ENCODE assay signal across 8 mouse cellular contexts in the genomic region with DNA sequence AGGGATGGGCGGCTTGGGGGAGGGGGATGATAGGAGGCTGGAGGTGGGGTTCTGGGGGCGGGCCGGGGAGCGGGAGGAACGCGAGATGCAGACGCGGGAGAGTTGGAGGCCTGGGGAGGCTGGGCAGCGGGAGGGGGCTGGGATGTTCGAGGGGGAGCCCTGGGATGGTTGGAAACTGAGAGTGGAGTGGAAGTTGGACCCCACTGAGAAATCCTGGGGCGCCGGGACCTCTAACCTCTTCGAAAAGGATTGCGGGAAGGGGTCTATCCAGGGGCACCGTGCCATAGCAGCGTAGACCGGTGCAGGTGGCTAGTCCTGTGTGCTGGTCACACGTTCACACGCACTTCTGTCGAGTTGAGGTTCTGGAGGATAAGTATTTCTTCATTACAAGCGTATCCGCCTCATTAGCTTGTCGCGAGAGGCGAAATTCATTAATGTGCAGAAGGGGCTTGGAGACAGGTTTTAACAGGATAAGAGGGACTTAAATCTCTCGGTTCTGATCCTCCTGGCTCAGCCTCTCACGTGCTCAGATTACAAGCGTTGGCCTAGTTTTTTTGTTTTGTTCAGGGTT. TPM values are rescaled to one million over a fixed set of nuclear protein-coding genes. Genes with fewer than 3 reads are reported as not detected.
DNase-seq lines count a peak whose midpoint lies in the region; ATAC-seq and TF ChIP-seq lines count a peak whose summit lies in the region.

No protein-coding gene starts in this region.

- peak; percentile 16 for ATAC-seq in heart, embryonic 15.5 days (replicated peaks; ENCODE audit: insufficient number of reproducible peaks, insufficient read depth, low FRiP score, low read depth)
- peak; percentile 27 for ATAC-seq in intestine, embryonic 16.5 days
- peak; percentile 31 for ATAC-seq in neural tube, embryonic 14.5 days (ENCODE audit: low read depth)

- H3K79me2 ChIP-seq in CH12.LX (replicated peaks; ENCODE audit: control insufficient read depth, extremely low read depth, insufficient read depth, poor library complexity, severe bottlenecking), result no peaks in the 10 kb centered on the region; the same call in 1 of the 2 replicates

- peak overlapping the region; percentile 70 for H3K4me3 ChIP-seq in heart, embryonic 15.5 days
- H3K4me3 ChIP-seq in CH12.LX (replicated peaks in 1 of 3; ENCODE audit: low read depth in 2 of 3, low read length in 2 of 3, poor library complexity in 1 of 3), result peak overlapping the region; percentile 58 to 74 (median 60)
- H3K4me3 ChIP-seq in intestine, embryonic 16.5 days (ENCODE audit: low read length), result peak overlapping the region; percentile 58
- peak overlapping the region; percentile 61 for H3K4me3 ChIP-seq in neural tube, embryonic 14.5 days (ENCODE audit: low read depth, low read length)

- peaks cover 4% of the 10 kb centered on the region; the same call in 1 of the 2 replicates for H3K36me3 ChIP-seq in heart, embryonic 15.5 days
- peaks cover 0 to 23% of the 10 kb centered on the region in 2 experiments for H3K36me3 ChIP-seq in CH12.LX (replicated peaks in 1 of 2; ENCODE audit: control insufficient read depth in 1 of 2, insufficient read depth in 1 of 2, low read length in 1 of 2)
- no peaks in the 10 kb centered on the region for H3K36me3 ChIP-seq in intestine, embryonic 16.5 days (ENCODE audit: control insufficient read depth, insufficient read depth, low read length)
- H3K36me3 ChIP-seq in neural tube, embryonic 14.5 days (ENCODE audit: control insufficient read depth, insufficient read depth, low read length), result no peaks in the 10 kb centered on the region

- peaks cover 21% of the 10 kb centered on the region for H3K4me1 ChIP-seq in heart, embryonic 15.5 days (replicated peaks)
- peaks cover 4 to 16% of the 10 kb centered on the region in 2 experiments for H3K4me1 ChIP-seq in CH12.LX (ENCODE audit: control insufficient read depth in 1 of 2, insufficient read depth in 2 of 2)
- peaks cover 9% of the 10 kb centered on the region; the same call in 1 of the 2 replicates for H3K4me1 ChIP-seq in intestine, embryonic 16.5 days (ENCODE audit: control insufficient read depth, insufficient read depth, low read length)
- H3K4me1 ChIP-seq in neural tube, embryonic 14.5 days (ENCODE audit: control insufficient read depth, insufficient read depth, low read length), result peaks cover 6% of the 10 kb centered on the region; the same call in 1 of the 2 replicates

- TF ChIP-seq POLR2A in CH12.LX (IDR thresholded peaks at IDR 0.05; ENCODE audit: low read depth, low read length), result peak; percentile 35

- dilution Hi-C loops in CH12.LX (cut with MboI; ENCODE audit: extremely low pct_ligation_motif_present, extremely low pct_unique_long_range_greater_than_20kb, low sequenced_read_pairs), result no loop called here

- H3K27me3 ChIP-seq in heart, embryonic 15.5 days, result no peaks in the 10 kb centered on the region
- no peaks in the 10 kb centered on the region for H3K27me3 ChIP-seq in CH12.LX (replicated peaks)
- no peaks in the 10 kb centered on the region for H3K27me3 ChIP-seq in intestine, embryonic 16.5 days (replicated peaks; ENCODE audit: control insufficient read depth, insufficient read depth, low read length)
- no peaks in the 10 kb centered on the region for H3K27me3 ChIP-seq in neural tube, embryonic 14.5 days (ENCODE audit: control insufficient read depth, insufficient read depth, low read length)

- TF ChIP-seq EP300 in CH12.LX (IDR thresholded peaks at IDR 0.05; ENCODE audit: low read length), result no peak

- WGBS in heart, embryonic 15.5 days, result under 1% methylated on average over 28 of the region's 28 CpGs
- WGBS in intestine, embryonic 16.5 days, result under 1% methylated on average over 28 of the region's 28 CpGs
- under 1% methylated on average over 28 of the region's 28 CpGs for WGBS in neural tube, embryonic 14.5 days

- in situ Hi-C loops in CH12.LX (cut with MboI; ENCODE audit: low pct_ligation_motif_present, low pct_unique_long_range_greater_than_20kb, low sequenced_read_pairs), result no loop called here

- no peak for TF ChIP-seq RAD21 in CH12.LX (IDR thresholded peaks at IDR 0.05; ENCODE audit: low read depth, low read length)

- no peak for DNase-seq in heart, adult 9 months (ENCODE audit: low spot score in 2 of 2)
- DNase-seq in CH12.LX (ENCODE audit: extremely low read depth), result peak; percentile 37
- DNase-seq in c-Kit-positive CD71-positive TER-119-positive erythroid progenitor cells, embryonic 14.5 days (ENCODE audit: low spot score), result peak; percentile 19
- no peak for DNase-seq in left cerebral cortex, adult 18-20 months (ENCODE audit: low spot score in 2 of 2)
- DNase-seq in left cerebral cortex, adult 8-10 months (ENCODE audit: low spot score in 2 of 2), result no peak

- no peak for TF ChIP-seq CTCF in CH12.LX (conservative IDR thresholded peaks at IDR 0.05 in 1 of 2, IDR thresholded peaks at IDR 0.05 in 1 of 2; ENCODE audit: low read depth in 2 of 2, low read length in 2 of 2)

- peak overlapping the region; percentile 92 for H3K4me2 ChIP-seq in heart, embryonic 15.5 days
- H3K4me2 ChIP-seq in CH12.LX (ENCODE audit: insufficient read depth, low read depth, poor library complexity, severe bottlenecking), result peak overlapping the region; percentile 76
- peak overlapping the region; percentile 72 for H3K4me2 ChIP-seq in intestine, embryonic 16.5 days (ENCODE audit: low read depth, low read length)
- H3K4me2 ChIP-seq in neural tube, embryonic 14.5 days (ENCODE audit: low read depth, low read length), result peak overlapping the region; percentile 75

- H3K9me3 ChIP-seq in heart, embryonic 15.5 days (replicated peaks), result no peaks in the 10 kb centered on the region
- H3K9me3 ChIP-seq in CH12.LX (replicated peaks; ENCODE audit: low read length), result no peaks in the 10 kb centered on the region
- H3K9me3 ChIP-seq in intestine, embryonic 16.5 days (ENCODE audit: control insufficient read depth, low read length), result no peaks in the 10 kb centered on the region
- H3K9me3 ChIP-seq in neural tube, embryonic 14.5 days (ENCODE audit: control insufficient read depth, low read length), result no peaks in the 10 kb centered on the region

- peak overlapping the region; percentile 53 for H3K27ac ChIP-seq in heart, embryonic 15.5 days
- no peak overlapping the region for H3K27ac ChIP-seq in CH12.LX (ENCODE audit: insufficient read depth, low read depth)
- H3K27ac ChIP-seq in intestine, embryonic 16.5 days (ENCODE audit: low read length), result peak overlapping the region; percentile 85; the same call in 1 of the 2 replicates
- H3K27ac ChIP-seq in neural tube, embryonic 14.5 days (ENCODE audit: low read depth, low read length), result peak overlapping the region; percentile 23; the same call in 1 of the 2 replicates

- H3K9ac ChIP-seq in heart, embryonic 15.5 days, result peak overlapping the region; percentile 70
- H3K9ac ChIP-seq in CH12.LX (ENCODE audit: insufficient read depth, low read depth), result peak overlapping the region; percentile 85
- peak overlapping the region; percentile 72 for H3K9ac ChIP-seq in intestine, embryonic 16.5 days (ENCODE audit: low read depth, low read length)
- H3K9ac ChIP-seq in neural tube, embryonic 14.5 days (replicated peaks; ENCODE audit: low read depth, low read length), result peak overlapping the region; percentile 61

TF ChIP-seq in CH12.LX, 34 proteins besides CTCF, POLR2A, EP300 and RAD21 (continues in another document):
- TF ChIP-seq SIN3A (IDR thresholded peaks at IDR 0.05; ENCODE audit: low read length), result peak; percentile 34; the same call in 1 of the 2 replicates
- TF ChIP-seq ZNF384 (IDR thresholded peaks at IDR 0.05; ENCODE audit: low read depth, low read length), result no peak
- TF ChIP-seq BHLHE40 (IDR thresholded peaks at IDR 0.05; ENCODE audit: low read depth, low read length), result peak; percentile 54; the same call in 1 of the 2 replicates
- TF ChIP-seq HCFC1 (IDR thresholded peaks at IDR 0.05; ENCODE audit: low read depth, low read length), result no peak

RNA-seq across cellular contexts. Expression of a gene that starts 0.7 kb away (rescaled TPM):
- 29.9 and 38.5 TPM in 2 replicates for polyA plus RNA-seq in heart, embryonic 15.5 days (2015; fragmentation: Nextera tagmentation; extraction: Ambion mirVana)
- total RNA-seq in CH12.LX (2012; rRNA removed), result 18.1 and 18.2 TPM in 2 replicates
- 13.4 and 16.0 TPM in 2 replicates for total RNA-seq in CH12.LX (2014; rRNA removed)
- 22.0 and 23.3 TPM in 2 replicates for polyA plus RNA-seq in CH12.LX (2012; ENCODE audit: insufficient read length, low read depth)
- polyA plus RNA-seq in intestine, embryonic 16.5 days (2015; fragmentation: Nextera tagmentation; extraction: Ambion mirVana), result 34.6 and 35.3 TPM in 2 replicates
- polyA plus RNA-seq in neural tube, embryonic 14.5 days (2014; fragmentation: Nextera tagmentation; extraction: Ambion mirVana), result 78.5 and 79.4 TPM in 2 replicates
- 10 to 100 TPM; 52.1 to 54.8 TPM for total RNA-seq in left cerebral cortex, adult 18-20 months (2021)
- 10 to 100 TPM; 43.8 to 54.2 (median 49.5) TPM for total RNA-seq in left cerebral cortex, adult 8-10 months (2022)

RNA-seq across cellular contexts. Expression of a gene that starts 17.0 kb away (rescaled TPM):
- polyA plus RNA-seq in heart, embryonic 15.5 days (2015; fragmentation: Nextera tagmentation; extraction: Ambion mirVana), result 19.8 and 25.2 TPM in 2 replicates
- total RNA-seq in CH12.LX (2012; rRNA removed), result 24.8 and 28.3 TPM in 2 replicates
- 17.5 and 22.1 TPM in 2 replicates for total RNA-seq in CH12.LX (2014; rRNA removed)
- 19.0 and 19.3 TPM in 2 replicates for polyA plus RNA-seq in CH12.LX (2012; ENCODE audit: insufficient read length, low read depth)
- polyA plus RNA-seq in intestine, embryonic 16.5 days (2015; fragmentation: Nextera tagmentation; extraction: Ambion mirVana), result 20.6 and 20.9 TPM in 2 replicates
- 13.7 and 15.4 TPM in 2 replicates for polyA plus RNA-seq in neural tube, embryonic 14.5 days (2014; fragmentation: Nextera tagmentation; extraction: Ambion mirVana)
- total RNA-seq in left cerebral cortex, adult 18-20 months (2021), result 10 to 100 TPM; 27.0 to 27.9 TPM
- total RNA-seq in left cerebral cortex, adult 8-10 months (2022), result 10 to 100 TPM; 29.2 to 35.3 (median 32.1) TPM

RNA-seq across cellular contexts. Expression of a gene that starts 24.1 kb away (rescaled TPM):
- polyA plus RNA-seq in heart, embryonic 15.5 days (2015; fragmentation: Nextera tagmentation; extraction: Ambion mirVana), result not detected in 2 replicates
- total RNA-seq in CH12.LX (2012; rRNA removed) (not detected in 2 replicates), CH12.LX (2014; rRNA removed) (not detected in 2 replicates)
- polyA plus RNA-seq in CH12.LX (2012; ENCODE audit: insufficient read length, low read depth), result not detected in 2 replicates
- not detected in 2 replicates for polyA plus RNA-seq in intestine, embryonic 16.5 days (2015; fragmentation: Nextera tagmentation; extraction: Ambion mirVana)
- polyA plus RNA-seq in neural tube, embryonic 14.5 days (2014; fragmentation: Nextera tagmentation; extraction: Ambion mirVana), result not detected in 2 replicates
- total RNA-seq in left cerebral cortex, adult 18-20 months (2021), result not detected
- not detected for total RNA-seq in left cerebral cortex, adult 8-10 months (2022)

RNA-seq across cellular contexts. Expression of a gene that starts 49.3 kb away (rescaled TPM):
- polyA plus RNA-seq in heart, embryonic 15.5 days (2015; fragmentation: Nextera tagmentation; extraction: Ambion mirVana), result not detected in 2 replicates
- total RNA-seq in CH12.LX (2012; rRNA removed) (not detected in 2 replicates), CH12.LX (2014; rRNA removed) (not detected in 2 replicates)
- polyA plus RNA-seq in CH12.LX (2012; ENCODE audit: insufficient read length, low read depth), result not detected in 2 replicates
- not detected in 2 replicates for polyA plus RNA-seq in intestine, embryonic 16.5 days (2015; fragmentation: Nextera tagmentation; extraction: Ambion mirVana)
- polyA plus RNA-seq in neural tube, embryonic 14.5 days (2014; fragmentation: Nextera tagmentation; extraction: Ambion mirVana), result not detected in 2 replicates
- not detected for total RNA-seq in left cerebral cortex, adult 18-20 months (2021)
- not detected for total RNA-seq in left cerebral cortex, adult 8-10 months (2022)

Comparison
In these comparisons a context has a peak if more than half of its experiments do, and no peak if none do; other contexts are left out.
1. DNase-seq: peak in CH12.LX (single experiment) and c-Kit-positive CD71-positive TER-119-positive erythroid progenitor cells, embryonic 14.5 days (single experiment); none in heart, adult 9 months (0 of 2), left cerebral cortex, adult 18-20 months (0 of 2) and left cerebral cortex, adult 8-10 months (0 of 2).
2. Peak in every context shown above with its lines, with median percentiles within 50 percentile points of each other: ATAC-seq, H3K4me2 ChIP-seq, H3K4me3 ChIP-seq and H3K9ac ChIP-seq.